Mouse (Mus musculus) lung, embryonic 14.5 days (tissue): ENCODE measurements at regions not wholly inside any gene's neighbourhood (a gene's known extent, or its start where the extent isn't known, plus 50 kb on each side); places are given as distances from the start of the nearest gene placed in this dataset.

Source experiments
- ATAC-seq: fragments of 200-750 bp; cut with Nextera tagmentation; 2 replicates; pipeline ENCODE4 v1.8.0; 2017; ENCODE audit warnings: mild to moderate bottlenecking, moderate TSS enrichment, moderate library complexity; ENCODE audit not compliant: insufficient read depth
- DNase-seq: peaks from one replicate; pipeline ENCODE4 v3.0.0-alpha.2; 2015
- H3K27ac ChIP-seq: fragments of 300-500 bp; sonication (generic); 2 replicates; pipeline ENCODE4 v1.5.1; 2014; ENCODE audit warnings: low read depth, mild to moderate bottlenecking, moderate library complexity
- H3K27me3 ChIP-seq: fragments of 300-500 bp; sonication (generic); 2 replicates; pipeline ENCODE4 v1.6.1; 2014; ENCODE audit warnings: low read length, control low read depth; ENCODE audit not compliant: insufficient read depth
- H3K36me3 ChIP-seq: fragments of 300-500 bp; sonication (generic); 2 replicates; pipeline ENCODE4 v1.6.1; 2014; ENCODE audit warnings: control low read depth; ENCODE audit not compliant: insufficient read depth
- H3K4me1 ChIP-seq: fragments of 300-500 bp; sonication (generic); 2 replicates; pipeline ENCODE4 v1.6.1; 2014; ENCODE audit warnings: antibody characterized with exemption, control low read depth; ENCODE audit not compliant: insufficient read depth
- H3K4me2 ChIP-seq: fragments of 300-500 bp; sonication (generic); 2 replicates; pipeline ENCODE4 v1.6.1; 2014; ENCODE audit warnings: mild to moderate bottlenecking
- H3K4me3 ChIP-seq: fragments of 300-500 bp; sonication (generic); 2 replicates; pipeline ENCODE4 v1.5.1; 2014; ENCODE audit warnings: low read depth, low read length
- H3K9ac ChIP-seq: fragments of 300-500 bp; sonication (generic); 2 replicates; pipeline ENCODE4 v1.6.1; 2014
- H3K9me3 ChIP-seq: fragments of 300-500 bp; sonication (generic); 2 replicates; pipeline ENCODE4 v1.6.1; 2016; ENCODE audit warnings: low read depth, low read length, control low read depth
- CTCF ChIP-seq: IDR thresholded peaks from 2 replicates; pipeline ENCODE4 v1.5.1; 2016; ENCODE audit warnings: antibody characterized with exemption, low read depth
- WGBS: fragments of 180-500 bp; shearing (Covaris S2); extraction: QIAGEN DNeasy Blood & Tissue Kit; methylation state at CpG from one replicate; pipeline ENCODE4 v1.1.7; 2014; 5-methylcytosine and 5-hydroxymethylcytosine counted together

- no peak for ATAC-seq
- no peak for TF ChIP-seq CTCF
- Histone ChIP-seq H3K27ac (no peak overlapping the region), H3K4me2 (no peak overlapping the region), H3K27me3 (no peaks in the 10 kb centered on the region), H3K4me1 (no peaks in the 10 kb centered on the region), H3K9me3 (no peaks in the 10 kb centered on the region), H3K4me3 (no peak overlapping the region), H3K36me3 (no peaks in the 10 kb centered on the region), H3K9ac (no peak overlapping the region)
- DNase-seq: no peak
- WGBS: 73% methylated on average over 4 of the region's 4 CpGs
These were observed 102.5 kb upstream of the Tmem178 start for GRCm38 (mm10) chr17:80841903-80842302.

- Histone ChIP-seq H3K4me3 (no peak overlapping the region), H3K9ac (no peak overlapping the region), H3K36me3 (no peaks in the 10 kb centered on the region), H3K9me3 (no peaks in the 10 kb centered on the region), H3K4me2 (no peak overlapping the region), H3K4me1 (no peaks in the 10 kb centered on the region), H3K27ac (no peak overlapping the region), H3K27me3 (no peaks in the 10 kb centered on the region)
- no peak for TF ChIP-seq CTCF
- no peak for DNase-seq
- WGBS: 89% methylated on average over 6 of the region's 6 CpGs
- no peak for ATAC-seq
These were observed 103.5 kb upstream of the Tmem178 start for GRCm38 (mm10) chr17:80840896-80841295.

- H3K9ac ChIP-seq: no peak overlapping the region
- no peak for TF ChIP-seq CTCF
- H3K9me3 ChIP-seq: no peaks in the 10 kb centered on the region
- WGBS: 84% methylated on average over 4 of the region's 4 CpGs
- H3K4me2 ChIP-seq: no peak overlapping the region
- DNase-seq (no peak), ATAC-seq (no peak)
- no peaks in the 10 kb centered on the region for H3K27me3 ChIP-seq
- H3K4me3 ChIP-seq: no peak overlapping the region
- H3K27ac ChIP-seq: no peak overlapping the region
- no peaks in the 10 kb centered on the region for H3K36me3 ChIP-seq
- H3K4me1 ChIP-seq: no peaks in the 10 kb centered on the region
These were observed 104.0 kb upstream of the Tmem178 start for GRCm38 (mm10) chr17:80840452-80840851.

GRCm38 (mm10) chr17:80834701-80835100, 106.4 kb upstream of the Map4k3 start:
- ATAC-seq: peak; percentile 63
- no peaks in the 10 kb centered on the region for H3K9me3 ChIP-seq
- H3K9ac ChIP-seq: no peak overlapping the region
- no peak overlapping the region for H3K27ac ChIP-seq
- H3K36me3 ChIP-seq: no peaks in the 10 kb centered on the region
- H3K4me1 ChIP-seq: no peaks in the 10 kb centered on the region
- DNase-seq: peak; percentile 42
- H3K27me3 ChIP-seq: no peaks in the 10 kb centered on the region
- no peak for TF ChIP-seq CTCF
- no peak overlapping the region for H3K4me2 ChIP-seq
- no peak overlapping the region for H3K4me3 ChIP-seq

GRCm38 (mm10) chr17:80834176-80834517, 105.9 kb upstream of the Map4k3 start:
- WGBS: 21% methylated on average over 5 of the region's 5 CpGs
- no peaks in the 10 kb centered on the region for H3K36me3 ChIP-seq
- no peak for TF ChIP-seq CTCF

GRCm38 (mm10) chr17:80833355-80834175, 105.3 kb upstream of the Map4k3 start:
- ATAC-seq: peak; percentile 44
- Histone ChIP-seq H3K27ac (peak overlapping the region; percentile 19; the same call in 1 of the 2 replicates), H3K27me3 (no peaks in the 10 kb centered on the region), H3K36me3 (no peaks in the 10 kb centered on the region), H3K9me3 (no peaks in the 10 kb centered on the region), H3K4me3 (no peak overlapping the region), H3K4me2 (peak overlapping the region; percentile 35), H3K9ac (no peak overlapping the region), H3K4me1 (no peaks in the 10 kb centered on the region)
- 25% methylated on average over 10 of the region's 10 CpGs for WGBS
- peak; percentile 13; the same call in 1 of the 2 replicates for TF ChIP-seq CTCF
- no peak for DNase-seq

More at GRCm38 (mm10) chr17:80834176-80834517, 105.9 kb upstream of the Map4k3 start:
- Histone ChIP-seq H3K9ac (no peak overlapping the region), H3K4me2 (peak overlapping the region; percentile 35; the same call in 1 of the 2 replicates), H3K4me1 (no peaks in the 10 kb centered on the region), H3K9me3 (no peaks in the 10 kb centered on the region), H3K27ac (peak overlapping the region; percentile 19; the same call in 1 of the 2 replicates), H3K27me3 (no peaks in the 10 kb centered on the region), H3K4me3 (no peak overlapping the region)
- DNase-seq (no peak), ATAC-seq (peak; percentile 56)

GRCm38 (mm10) chr17:80831686-80832085, 103.4 kb upstream of the Map4k3 start:
- no peak overlapping the region for H3K9ac ChIP-seq
- TF ChIP-seq CTCF: no peak
- H3K27ac ChIP-seq: no peak overlapping the region
- H3K9me3 ChIP-seq: no peaks in the 10 kb centered on the region
- H3K27me3 ChIP-seq: no peaks in the 10 kb centered on the region
- H3K4me1 ChIP-seq: peaks cover 4% of the 10 kb centered on the region; the same call in 1 of the 2 replicates
- H3K36me3 ChIP-seq: no peaks in the 10 kb centered on the region
- H3K4me3 ChIP-seq: no peak overlapping the region
- ATAC-seq (no peak), DNase-seq (no peak)
- no peak overlapping the region for H3K4me2 ChIP-seq
- 72% methylated on average over 4 of the region's 4 CpGs for WGBS
